Mouse (Mus musculus): ENCODE data around the gene Mgat5.

- TF ChIP-seq CTCF (IDR thresholded peaks at IDR 0.05; ENCODE audit: control insufficient read depth, insufficient read depth, insufficient read length): no peak
- TF ChIP-seq MAX (IDR thresholded peaks at IDR 0.05): no peak
- no peak for TF ChIP-seq USF1 (IDR thresholded peaks at IDR 0.05; ENCODE audit: low read depth)
- TF ChIP-seq CEBPB (IDR thresholded peaks at IDR 0.05; ENCODE audit: low read depth): no peak
- no peak for TF ChIP-seq MYOD1 (IDR thresholded peaks at IDR 0.05; ENCODE audit: control insufficient read depth, insufficient read length, low read depth)
- no peak for TF ChIP-seq MYOG (IDR thresholded peaks at IDR 0.05; ENCODE audit: control insufficient read depth, extremely low read depth, insufficient read length)
- no peak for TF ChIP-seq FOSL1 (IDR thresholded peaks at IDR 0.05; ENCODE audit: insufficient read depth, low read length, poor library complexity, severe bottlenecking)
Observed at GRCm38 (mm10) chr1:127439452-127439891, 234.7 kb downstream of the Mgat5 start.
